Mouse (Mus musculus): Measurements from ENCODE around the gene Hs3st3a1. TPM values are rescaled to one million over a fixed set of nuclear protein-coding genes. Genes with fewer than 3 reads are reported as not detected.

The Hs3st3a1 gene
- not detected for polyA plus RNA-seq (2017; shearing (Covaris generic))

DNA sequence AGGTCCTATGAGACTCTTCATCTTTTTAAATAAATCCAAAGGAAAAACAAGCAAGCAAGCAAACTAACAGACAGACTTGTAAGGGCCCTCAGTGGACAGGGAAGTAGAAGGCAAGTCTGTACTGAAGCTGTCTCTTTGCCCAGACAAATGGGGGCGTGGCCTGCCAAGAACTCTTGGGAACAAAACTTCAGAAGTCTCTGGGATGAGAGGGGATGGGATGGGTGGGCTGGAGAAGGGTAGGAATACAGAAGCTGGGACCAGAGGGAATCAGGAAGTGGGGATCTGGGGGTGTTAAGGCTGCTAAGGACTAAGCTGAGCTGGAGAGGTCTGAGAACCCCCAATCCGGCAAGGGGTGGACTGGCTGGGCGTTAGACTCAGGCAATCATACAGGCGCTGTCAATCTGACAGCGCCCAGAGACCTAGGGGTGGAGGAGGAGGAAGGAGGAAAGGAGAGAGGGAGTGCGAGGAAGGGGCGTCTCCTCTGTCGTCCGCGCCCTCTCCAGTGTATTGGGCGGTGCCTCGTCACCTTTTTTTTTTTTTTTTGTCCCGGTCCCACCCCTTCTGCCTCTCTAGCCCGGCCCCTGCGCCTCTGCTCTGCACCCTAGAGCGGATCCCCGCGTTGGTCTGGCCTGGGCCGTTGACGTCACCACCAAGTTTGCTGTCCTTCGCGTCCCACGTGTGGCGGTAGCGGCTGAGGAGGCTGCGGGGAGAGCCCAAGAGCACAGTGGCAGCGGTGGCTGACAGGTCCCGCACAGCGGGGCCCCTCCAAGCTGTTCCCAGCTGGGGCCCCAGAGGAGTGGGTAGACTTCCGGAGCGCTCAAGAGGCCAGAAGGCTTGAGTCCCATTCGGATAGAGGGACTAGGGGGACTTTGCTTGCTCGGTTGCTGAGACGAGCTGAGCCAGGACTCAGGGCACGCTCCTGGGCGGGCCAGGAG, at the start of gene Hs3st3a1:
Gene Hs3st3a1 (plus strand): TSS at position 722 of the 935 bp plus-strand sequence.

DNA sequence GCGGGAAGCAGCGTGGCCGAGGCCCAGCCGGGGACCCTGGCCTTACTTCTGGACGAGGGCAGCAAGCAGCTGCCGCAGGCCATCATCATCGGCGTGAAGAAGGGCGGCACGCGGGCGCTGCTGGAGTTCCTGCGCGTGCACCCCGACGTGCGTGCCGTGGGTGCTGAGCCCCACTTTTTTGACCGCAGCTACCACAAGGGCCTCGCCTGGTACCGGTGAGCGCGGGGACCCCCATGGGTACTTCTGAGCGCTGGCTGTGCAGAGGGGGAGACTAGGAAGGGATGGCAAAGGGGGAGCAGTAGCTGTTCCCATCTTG, 1.2 kb downstream of the Hs3st3a1 start, which contains the start of gene F930015N05Rik:
Gene F930015N05Rik (minus strand): TSS at position 242 of the 316 bp plus-strand sequence.

Other genes starting within 250 kb of the Hs3st3a1 start
- 0.12 TPM for gene F930015N05Rik, start 1.3 kb downstream of the Hs3st3a1 start, polyA plus RNA-seq (2017; shearing (Covaris generic))

Measured in CD4-positive, CD25-positive, alpha-beta regulatory T cell (primary cell).